Comparison of ENCODE assay signal across 8 mouse cellular contexts in genomic region chr17:34263811-34264371, GRCm38 (mm10). TPM values are rescaled to one million over a fixed set of nuclear protein-coding genes. Genes with fewer than 3 reads are reported as not detected.
DNase-seq lines count a peak whose midpoint lies in the region; ATAC-seq lines count a peak whose summit lies in the region.

No protein-coding gene starts in this region.

- no peaks in the 10 kb centered on the region for H3K36me3 ChIP-seq in lung, embryonic 15.5 days

- peak overlapping the region; percentile 43 for H3K4me3 ChIP-seq in lung, embryonic 15.5 days

- H3K4me1 ChIP-seq in lung, embryonic 15.5 days, result peaks cover 21% of the 10 kb centered on the region

- WGBS in lung, embryonic 15.5 days, result 7% methylated on average over 14 of the region's 14 CpGs

- DNase-seq in Muller cell, postnatal 12 days (ENCODE audit: inconsistent ontology term), result peak; percentile 11
- DNase-seq in embryo, embryonic 9.5 days (ENCODE audit: extremely low spot score), result peak; percentile 62
- DNase-seq in induced T-regulatory cell, adult 2 months (ENCODE audit: low read depth), result peak; percentile 62
- DNase-seq in spleen, adult 18-20 months, result peak; percentile 58 to 64
- DNase-seq in urinary bladder, adult 2 months (ENCODE audit: low spot score), result no peak
- no peak for DNase-seq in frontal cortex, postnatal 14 days (ENCODE audit: low spot score in 2 of 2)
- no peak for DNase-seq in right cerebral cortex, postnatal 25 days

- no peak overlapping the region for H3K27ac ChIP-seq in lung, embryonic 15.5 days

- peak overlapping the region; percentile 86 for H3K4me2 ChIP-seq in lung, embryonic 15.5 days

- no peak for ATAC-seq in lung, embryonic 15.5 days (ENCODE audit: borderline replicate concordance, extremely low read depth, low FRiP score, low TSS enrichment)

- H3K9me3 ChIP-seq in lung, embryonic 15.5 days, result no peaks in the 10 kb centered on the region

- peaks cover 49% of the 10 kb centered on the region for H3K27me3 ChIP-seq in lung, embryonic 15.5 days

- no peak overlapping the region for H3K9ac ChIP-seq in lung, embryonic 15.5 days

RNA-seq across cellular contexts. Expression of gene H2-Ab1, which starts 6.4 kb away (rescaled TPM):
- 12.1 and 42.0 TPM in 2 replicates for polyA plus RNA-seq in lung, embryonic 15.5 days (2015; fragmentation: Nextera tagmentation; extraction: Ambion mirVana)
- polyA plus RNA-seq in urinary bladder, adult 2 months (2012; rRNA removed), result 251 and 267 TPM in 2 replicates

RNA-seq across cellular contexts. Expression of gene H2-Aa, which starts 23.7 kb away (rescaled TPM):
- 6.3 and 18.9 TPM in 2 replicates for polyA plus RNA-seq in lung, embryonic 15.5 days (2015; fragmentation: Nextera tagmentation; extraction: Ambion mirVana)
- polyA plus RNA-seq in urinary bladder, adult 2 months (2012; rRNA removed), result 281 and 288 TPM in 2 replicates

RNA-seq across cellular contexts. Expression of gene H2-Ob, which starts 25.2 kb away (rescaled TPM):
- polyA plus RNA-seq in lung, embryonic 15.5 days (2015; fragmentation: Nextera tagmentation; extraction: Ambion mirVana), result 0.09 and 0.14 TPM in 2 replicates
- 2.7 and 5.0 TPM in 2 replicates for polyA plus RNA-seq in urinary bladder, adult 2 months (2012; rRNA removed)

RNA-seq across cellular contexts. Expression of gene H2-Eb1, which starts 41.8 kb away (rescaled TPM):
- 4.7 and 12.0 TPM in 2 replicates for polyA plus RNA-seq in lung, embryonic 15.5 days (2015; fragmentation: Nextera tagmentation; extraction: Ambion mirVana)
- polyA plus RNA-seq in urinary bladder, adult 2 months (2012; rRNA removed), result 248 and 252 TPM in 2 replicates

Comparison
In these comparisons a context has a peak if more than half of its experiments do, and no peak if none do; other contexts are left out.
1. DNase-seq: peak in Muller cell, postnatal 12 days (single experiment), embryo, embryonic 9.5 days (single experiment), induced T-regulatory cell, adult 2 months (single experiment) and spleen, adult 18-20 months (2 of 2); none in urinary bladder, adult 2 months (single experiment), frontal cortex, postnatal 14 days (0 of 2) and right cerebral cortex, postnatal 25 days (single experiment).
2. RNA of gene H2-Aa, which starts 23.7 kb away (polyA plus RNA-seq): 281 to 288 TPM in urinary bladder, adult 2 months; 6.3 to 18.9 TPM in lung, embryonic 15.5 days; every median in the first group is over 10 times any median in the second.